Mouse (Mus musculus) olfactory bulb, adult 2 months (tissue): ENCODE measurements around the gene Necab2.

Experiments used
- CTCF ChIP-seq: fragments of 200-500 bp; IDR thresholded peaks from 2 replicates; pipeline ENCODE4 v1.5.1; 2012; ENCODE audit warnings: low read depth, mild to moderate bottlenecking, low read length, moderate library complexity; ENCODE audit not compliant: insufficient read depth
- POLR2A ChIP-seq: fragments of 200-500 bp; IDR thresholded peaks from 2 replicates; pipeline ENCODE4 v1.6.1; 2012; ENCODE audit warnings: mild to moderate bottlenecking, low read depth, low read length, moderate library complexity; ENCODE audit not compliant: insufficient read depth

DNA sequence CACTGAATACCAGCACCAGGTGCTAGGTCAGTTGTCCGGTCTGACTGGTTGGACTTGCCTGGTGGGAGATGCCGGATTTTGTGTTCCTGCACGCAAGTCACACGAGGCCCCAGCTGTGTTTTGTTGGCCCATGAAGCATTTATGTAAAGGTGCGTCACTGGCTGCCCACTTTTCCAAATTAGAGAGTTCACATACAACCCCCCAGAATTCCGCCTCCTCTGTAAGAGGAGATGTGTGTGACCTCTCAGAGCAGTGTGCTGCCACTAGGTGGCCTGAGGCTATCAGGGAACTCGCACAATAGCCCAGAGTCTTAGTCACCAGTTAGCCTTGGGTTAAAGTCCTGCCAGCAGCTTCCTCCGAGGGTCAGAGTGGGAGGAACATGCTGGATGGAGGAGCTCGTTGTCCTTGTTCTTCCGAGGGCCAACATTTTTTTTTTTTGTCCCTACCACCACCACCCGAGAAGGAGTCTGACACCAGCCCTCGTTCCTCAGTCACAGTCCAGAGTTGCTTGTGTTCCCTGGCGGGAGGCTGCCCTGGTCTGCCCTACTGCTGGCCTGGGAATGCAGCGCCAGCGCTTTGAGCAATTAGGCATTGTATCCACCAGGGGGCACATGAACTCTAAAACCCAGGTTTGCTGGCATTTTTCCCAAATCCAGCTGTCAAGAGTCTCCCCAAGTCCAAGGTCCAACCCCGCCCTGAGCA lies 6.1 kb upstream of the Necab2 start:
- TF ChIP-seq POLR2A, result no peak
- peak; percentile 84 for TF ChIP-seq CTCF
